Mouse (Mus musculus): Measurements from ENCODE around the gene Cggbp1. TPM values are rescaled to one million over a fixed set of nuclear protein-coding genes. Genes with fewer than 3 reads are reported as not detected.

Gene Cggbp1
- polyA plus RNA-seq, 1 experiment from 2014 or later: 69.7 TPM

- Histone ChIP-seq H3K9ac (no peak overlapping the region), H3K4me2 (replicated peaks) (no peak overlapping the region), H3K4me3 (replicated peaks) (no peak overlapping the region), H3K27me3 (no peaks in the 10 kb centered on the region), H3K36me3 (no peaks in the 10 kb centered on the region), H3K27ac (replicated peaks) (no peak overlapping the region), H3K4me1 (no peaks in the 10 kb centered on the region), H3K9me3 (replicated peaks) (no peaks in the 10 kb centered on the region)
- 92% methylated on average over 10 of the region's 10 CpGs for WGBS
- no peak for ATAC-seq (ENCODE audit: insufficient number of reproducible peaks, low FRiP score, low TSS enrichment, low read depth)
Measured at GRCm38 (mm10) chr16:64875384-64875783, 23.6 kb downstream of the Cggbp1 start.

- Histone ChIP-seq H3K27ac (replicated peaks) (no peak overlapping the region), H3K27me3 (no peaks in the 10 kb centered on the region), H3K4me1 (no peaks in the 10 kb centered on the region), H3K9me3 (replicated peaks) (no peaks in the 10 kb centered on the region), H3K4me2 (replicated peaks) (no peak overlapping the region), H3K9ac (no peak overlapping the region), H3K4me3 (replicated peaks) (no peak overlapping the region), H3K36me3 (no peaks in the 10 kb centered on the region)
- ATAC-seq (ENCODE audit: insufficient number of reproducible peaks, low FRiP score, low TSS enrichment, low read depth): no peak
- 89% methylated on average over 1 of the region's 1 CpGs for WGBS
Measured at GRCm38 (mm10) chr16:64875822-64876221, 24.0 kb downstream of the Cggbp1 start.

- H3K27ac ChIP-seq (replicated peaks): no peak overlapping the region
- no peaks in the 10 kb centered on the region for H3K27me3 ChIP-seq
- ATAC-seq (ENCODE audit: insufficient number of reproducible peaks, low FRiP score, low TSS enrichment, low read depth): no peak
- H3K9me3 ChIP-seq (replicated peaks): no peaks in the 10 kb centered on the region
- H3K36me3 ChIP-seq: no peaks in the 10 kb centered on the region
- H3K9ac ChIP-seq: no peak overlapping the region
- WGBS: 73% methylated on average over 4 of the region's 4 CpGs
- no peak overlapping the region for H3K4me2 ChIP-seq (replicated peaks)
- no peaks in the 10 kb centered on the region for H3K4me1 ChIP-seq
- no peak overlapping the region for H3K4me3 ChIP-seq (replicated peaks)
Measured at GRCm38 (mm10) chr16:64876631-64877265, 25.0 kb downstream of the Cggbp1 start.

GRCm38 (mm10) chr16:64877314-64877713 is 25.5 kb downstream of the Cggbp1 start:
- WGBS: 89% methylated on average over 3 of the region's 3 CpGs
- Histone ChIP-seq H3K4me2 (replicated peaks) (no peak overlapping the region), H3K36me3 (no peaks in the 10 kb centered on the region), H3K27ac (replicated peaks) (no peak overlapping the region), H3K9ac (no peak overlapping the region), H3K9me3 (replicated peaks) (no peaks in the 10 kb centered on the region), H3K4me3 (replicated peaks) (no peak overlapping the region), H3K27me3 (no peaks in the 10 kb centered on the region), H3K4me1 (no peaks in the 10 kb centered on the region)
- no peak for ATAC-seq (ENCODE audit: insufficient number of reproducible peaks, low FRiP score, low TSS enrichment, low read depth)

GRCm38 (mm10) chr16:64878611-64879132 is 26.9 kb downstream of the Cggbp1 start:
- ATAC-seq (ENCODE audit: insufficient number of reproducible peaks, low FRiP score, low TSS enrichment, low read depth): no peak
- Histone ChIP-seq H3K36me3 (no peaks in the 10 kb centered on the region), H3K9me3 (replicated peaks) (no peaks in the 10 kb centered on the region), H3K9ac (no peak overlapping the region), H3K4me1 (no peaks in the 10 kb centered on the region), H3K27ac (replicated peaks) (no peak overlapping the region), H3K4me3 (replicated peaks) (no peak overlapping the region), H3K27me3 (no peaks in the 10 kb centered on the region), H3K4me2 (replicated peaks) (no peak overlapping the region)
- 68% methylated on average over 3 of the region's 3 CpGs for WGBS

GRCm38 (mm10) chr16:64879735-64880134 is 27.9 kb downstream of the Cggbp1 start:
- Histone ChIP-seq H3K9me3 (replicated peaks) (no peaks in the 10 kb centered on the region), H3K4me2 (replicated peaks) (no peak overlapping the region), H3K9ac (no peak overlapping the region), H3K36me3 (no peaks in the 10 kb centered on the region), H3K4me3 (replicated peaks) (no peak overlapping the region), H3K4me1 (no peaks in the 10 kb centered on the region), H3K27ac (replicated peaks) (no peak overlapping the region), H3K27me3 (no peaks in the 10 kb centered on the region)
- ATAC-seq (ENCODE audit: insufficient number of reproducible peaks, low FRiP score, low TSS enrichment, low read depth): no peak
- 77% methylated on average over 5 of the region's 5 CpGs for WGBS

- Histone ChIP-seq H3K27ac (replicated peaks) (no peak overlapping the region), H3K9ac (no peak overlapping the region), H3K36me3 (no peaks in the 10 kb centered on the region), H3K4me2 (replicated peaks) (no peak overlapping the region), H3K4me1 (no peaks in the 10 kb centered on the region), H3K4me3 (replicated peaks) (no peak overlapping the region), H3K9me3 (replicated peaks) (no peaks in the 10 kb centered on the region), H3K27me3 (no peaks in the 10 kb centered on the region)
- no peak for ATAC-seq (ENCODE audit: insufficient number of reproducible peaks, low FRiP score, low TSS enrichment, low read depth)
- WGBS: 76% methylated on average over 3 of the region's 3 CpGs
Measured at GRCm38 (mm10) chr16:64880986-64881385, 29.2 kb downstream of the Cggbp1 start.

- no peak overlapping the region for H3K27ac ChIP-seq (replicated peaks)
Measured at GRCm38 (mm10) chr16:64881442-64881841, 29.6 kb downstream of the Cggbp1 start.

GRCm38 (mm10) chr16:64883896-64884295 is 32.1 kb downstream of the Cggbp1 start:
- Histone ChIP-seq H3K27ac (replicated peaks) (no peak overlapping the region), H3K4me2 (replicated peaks) (no peak overlapping the region), H3K27me3 (no peaks in the 10 kb centered on the region), H3K4me1 (no peaks in the 10 kb centered on the region), H3K4me3 (replicated peaks) (no peak overlapping the region), H3K9me3 (replicated peaks) (0 out of 2 replicates have a peak, but pooled peaks cover 4% of the 10 kb centered on the region), H3K9ac (no peak overlapping the region), H3K36me3 (no peaks in the 10 kb centered on the region)
- no peak for ATAC-seq (ENCODE audit: insufficient number of reproducible peaks, low FRiP score, low TSS enrichment, low read depth)
- 76% methylated on average over 5 of the region's 5 CpGs for WGBS

More at GRCm38 (mm10) chr16:64881442-64881841, 29.6 kb downstream of the Cggbp1 start:
- no peak for ATAC-seq (ENCODE audit: insufficient number of reproducible peaks, low FRiP score, low TSS enrichment, low read depth)
- H3K36me3 ChIP-seq: no peaks in the 10 kb centered on the region
- 72% methylated on average over 2 of the region's 2 CpGs for WGBS
- H3K4me3 ChIP-seq (replicated peaks): no peak overlapping the region
- H3K27me3 ChIP-seq: no peaks in the 10 kb centered on the region
- no peak overlapping the region for H3K9ac ChIP-seq
- no peaks in the 10 kb centered on the region for H3K4me1 ChIP-seq
- H3K4me2 ChIP-seq (replicated peaks): no peak overlapping the region
- H3K9me3 ChIP-seq (replicated peaks): no peaks in the 10 kb centered on the region

GRCm38 (mm10) chr16:64884420-64884838 is 32.6 kb downstream of the Cggbp1 start:
- no peak overlapping the region for H3K9ac ChIP-seq
- no peaks in the 10 kb centered on the region for H3K36me3 ChIP-seq
- no peak overlapping the region for H3K4me2 ChIP-seq (replicated peaks)
- H3K27me3 ChIP-seq: no peaks in the 10 kb centered on the region
- 20% methylated on average over 3 of the region's 3 CpGs for WGBS
- H3K9me3 ChIP-seq (replicated peaks): 0 out of 2 replicates have a peak, but pooled peaks cover 6% of the 10 kb centered on the region
- no peak overlapping the region for H3K27ac ChIP-seq (replicated peaks)
- H3K4me3 ChIP-seq (replicated peaks): no peak overlapping the region
- no peaks in the 10 kb centered on the region for H3K4me1 ChIP-seq
- no peak for ATAC-seq (ENCODE audit: insufficient number of reproducible peaks, low FRiP score, low TSS enrichment, low read depth)

- 0 out of 2 replicates have a peak, but pooled peaks cover 6% of the 10 kb centered on the region for H3K9me3 ChIP-seq (replicated peaks)
- H3K4me3 ChIP-seq (replicated peaks): no peak overlapping the region
- no peaks in the 10 kb centered on the region for H3K36me3 ChIP-seq
- no peaks in the 10 kb centered on the region for H3K4me1 ChIP-seq
- 31% methylated on average over 3 of the region's 3 CpGs for WGBS
- no peak overlapping the region for H3K4me2 ChIP-seq (replicated peaks)
- no peak for ATAC-seq (ENCODE audit: insufficient number of reproducible peaks, low FRiP score, low TSS enrichment, low read depth)
- no peak overlapping the region for H3K27ac ChIP-seq (replicated peaks)
- H3K9ac ChIP-seq: no peak overlapping the region
- H3K27me3 ChIP-seq: no peaks in the 10 kb centered on the region
Measured at GRCm38 (mm10) chr16:64885142-64885541, 33.3 kb downstream of the Cggbp1 start.

- Histone ChIP-seq H3K9me3 (replicated peaks) (0 out of 2 replicates have a peak, but pooled peaks cover 6% of the 10 kb centered on the region), H3K27me3 (no peaks in the 10 kb centered on the region), H3K4me2 (replicated peaks) (no peak overlapping the region), H3K4me1 (no peaks in the 10 kb centered on the region), H3K36me3 (no peaks in the 10 kb centered on the region), H3K27ac (replicated peaks) (no peak overlapping the region), H3K4me3 (replicated peaks) (no peak overlapping the region), H3K9ac (no peak overlapping the region)
- ATAC-seq (ENCODE audit: insufficient number of reproducible peaks, low FRiP score, low TSS enrichment, low read depth): no peak
- 43% methylated on average over 4 of the region's 4 CpGs for WGBS
Measured at GRCm38 (mm10) chr16:64885547-64885946, 33.8 kb downstream of the Cggbp1 start.
